Mouse (Mus musculus) adrenal gland, postnatal 25 days (tissue): ENCODE measurements at regions not wholly inside any gene's neighbourhood (a gene's known extent, or its start where the extent isn't known, plus 50 kb on each side); places are given as distances from the start of the nearest gene placed in this dataset.

Source experiments
- DNase-seq: peaks from one replicate; pipeline ENCODE4 v3.0.0; 2021; ENCODE audit warnings: mixed read lengths

- DNase-seq = no peak
Observed at GRCm38 (mm10) chr14:106190721-106191120, 84.7 kb downstream of the Trim52 start.

GRCm38 (mm10) chr14:106193583-106193982 lies 87.6 kb downstream of the Trim52 start:
- DNase-seq = no peak

GRCm38 (mm10) chr14:106194104-106194503 lies 88.1 kb downstream of the Trim52 start:
- no peak for DNase-seq

GRCm38 (mm10) chr14:106197826-106198225 lies 91.8 kb downstream of the Trim52 start:
- DNase-seq = no peak

- no peak for DNase-seq
Observed at GRCm38 (mm10) chr14:106199109-106199508, 93.1 kb downstream of the Trim52 start.

- no peak for DNase-seq
Observed at GRCm38 (mm10) chr14:106199536-106200319, 93.7 kb downstream of the Trim52 start.

GRCm38 (mm10) chr14:106211062-106211461 lies 105.1 kb downstream of the Trim52 start:
- DNase-seq = no peak

GRCm38 (mm10) chr14:106217681-106218080 lies 111.7 kb downstream of the Trim52 start:
- DNase-seq = no peak

GRCm38 (mm10) chr14:106219293-106219797 lies 113.3 kb downstream of the Trim52 start:
- DNase-seq = no peak

- DNase-seq = no peak
Observed at GRCm38 (mm10) chr14:106225401-106225800, 119.4 kb downstream of the Trim52 start.

GRCm38 (mm10) chr14:106241721-106242405 lies 135.9 kb downstream of the Trim52 start:
- no peak for DNase-seq

GRCm38 (mm10) chr14:106259396-106260108 lies 153.6 kb downstream of the Trim52 start:
- DNase-seq = no peak

GRCm38 (mm10) chr14:106265290-106265689 lies 159.3 kb downstream of the Trim52 start:
- no peak for DNase-seq

GRCm38 (mm10) chr14:106267679-106268561 lies 161.9 kb downstream of the Trim52 start:
- peak; percentile 3 for DNase-seq

- no peak for DNase-seq
Observed at GRCm38 (mm10) chr14:106269680-106270079, 163.7 kb downstream of the Trim52 start.

- DNase-seq = no peak
Observed at GRCm38 (mm10) chr14:106313558-106313957, 207.6 kb downstream of the Trim52 start.

- DNase-seq = no peak
Observed at GRCm38 (mm10) chr14:106314079-106314551, 208.1 kb downstream of the Trim52 start.

- no peak for DNase-seq
Observed at GRCm38 (mm10) chr14:106318767-106319166, 212.8 kb downstream of the Trim52 start.

GRCm38 (mm10) chr14:106327653-106328283 lies 221.8 kb downstream of the Trim52 start:
- no peak for DNase-seq

- no peak for DNase-seq
Observed at GRCm38 (mm10) chr14:106364767-106365623, 259.0 kb downstream of the Trim52 start.
